Mouse (Mus musculus) midbrain, embryonic 11.5 days (tissue): ENCODE measurements around the gene Stard5. TPM values are rescaled to one million over a fixed set of nuclear protein-coding genes. Genes with fewer than 3 reads are reported as not detected.

Experiments
- ATAC-seq: fragments of 200-750 bp; cut with Nextera tagmentation; 2 replicates; pipeline ENCODE4 v1.8.0; 2017; ENCODE audit warnings: moderate TSS enrichment, moderate library complexity; ENCODE audit not compliant: low FRiP score
- DNase-seq: peaks from one replicate; pipeline ENCODE4 v3.0.0; 2015; ENCODE audit warnings: low spot score; ENCODE audit errors: missing footprints
- H3K27ac ChIP-seq: fragments of 300-500 bp; sonication (generic); 2 replicates; pipeline ENCODE4 v1.5.1; 2014; ENCODE audit warnings: low read depth, low read length
- H3K27me3 ChIP-seq: fragments of 300-500 bp; sonication (generic); 2 replicates; pipeline ENCODE4 v1.6.1; 2014; ENCODE audit warnings: mild to moderate bottlenecking, low read length, moderate library complexity, mixed read lengths; ENCODE audit not compliant: control insufficient read depth, insufficient read depth
- H3K36me3 ChIP-seq: fragments of 300-500 bp; sonication (generic); 2 replicates; pipeline ENCODE4 v1.6.1; 2014; ENCODE audit warnings: mild to moderate bottlenecking, low read length, moderate library complexity, mixed read lengths; ENCODE audit not compliant: control insufficient read depth, insufficient read depth
- H3K4me1 ChIP-seq: fragments of 300-500 bp; sonication (generic); 2 replicates; pipeline ENCODE4 v1.6.1; 2014; ENCODE audit warnings: low read length; ENCODE audit not compliant: control insufficient read depth, insufficient read depth
- H3K4me2 ChIP-seq: fragments of 300-500 bp; sonication (generic); 2 replicates; pipeline ENCODE4 v1.6.1; 2014; ENCODE audit warnings: mild to moderate bottlenecking, moderate library complexity
- H3K4me3 ChIP-seq: fragments of 300-500 bp; sonication (generic); 2 replicates; pipeline ENCODE4 v1.5.1; 2014; ENCODE audit warnings: low read depth, low read length
- H3K9ac ChIP-seq: fragments of 300-500 bp; sonication (generic); 2 replicates; pipeline ENCODE4 v1.6.1; 2014; ENCODE audit warnings: low read length
- H3K9me3 ChIP-seq: fragments of 300-500 bp; sonication (generic); 2 replicates; pipeline ENCODE4 v1.6.1; 2016; ENCODE audit warnings: low read length; ENCODE audit not compliant: control insufficient read depth
- WGBS: fragments of 180-500 bp; shearing (Covaris S2); extraction: QIAGEN DNeasy Blood & Tissue Kit; methylation state at CpG from one replicate; pipeline ENCODE4 v1.1.7; 2014; 5-methylcytosine and 5-hydroxymethylcytosine counted together
- polyA plus RNA-seq: library from polyadenylated mRNA; unstranded; fragments of >200 nt; fragmentation: Nextera tagmentation; extraction: Ambion mirVana; gene quantifications from 2 replicates; pipeline ENCODE4 v1.2.1, GENCODE M21; 2014

Stard5 gene
- polyA plus RNA-seq, 1 experiment from 2014 or later = 13.2 TPM

DNA sequence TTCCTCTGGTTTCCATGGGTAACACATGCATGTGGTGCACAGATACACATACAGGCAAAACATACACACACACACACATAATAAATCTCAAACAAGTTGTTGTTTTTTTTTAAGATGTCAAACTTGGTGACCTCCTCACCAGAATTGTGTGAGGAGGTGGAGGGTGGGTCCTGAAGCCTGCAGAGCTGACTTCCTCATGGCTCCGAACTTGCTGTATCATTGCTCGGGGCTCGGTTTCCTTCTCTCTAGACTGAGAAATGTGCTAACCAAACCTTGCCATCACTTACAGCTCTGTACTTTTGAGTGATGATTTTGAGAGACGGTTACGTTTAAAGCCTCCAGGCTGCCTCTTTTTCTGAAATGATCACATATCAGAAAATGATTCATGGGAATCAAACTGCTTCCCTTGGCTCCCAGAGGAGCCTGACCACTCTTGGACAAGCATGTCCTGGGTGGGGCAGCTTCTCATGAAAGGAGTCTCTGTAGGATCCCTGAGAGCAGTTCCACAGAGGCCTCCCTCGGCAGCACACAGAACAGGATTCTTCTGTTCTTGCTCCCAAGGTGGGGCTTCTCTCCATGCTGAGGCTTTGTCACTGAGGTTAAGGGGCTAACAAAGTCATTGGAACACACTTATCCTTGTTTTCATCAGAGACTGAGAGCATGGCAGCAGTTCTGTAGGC lies 67.4 kb downstream of the Stard5 start:
- no peaks in the 10 kb centered on the region for H3K9me3 ChIP-seq
- no peak overlapping the region for H3K9ac ChIP-seq
- peak; percentile 44 for DNase-seq
- no peak for ATAC-seq
- WGBS = 88% methylated on average over 6 of the region's 6 CpGs
- no peaks in the 10 kb centered on the region; the same call in 1 of the 2 replicates for H3K4me1 ChIP-seq
- no peak overlapping the region for H3K4me2 ChIP-seq
- H3K27ac ChIP-seq = no peak overlapping the region
- no peak overlapping the region for H3K4me3 ChIP-seq
- no peaks in the 10 kb centered on the region for H3K27me3 ChIP-seq
- H3K36me3 ChIP-seq = no peaks in the 10 kb centered on the region

Other genes with a start within 250 kb of the Stard5 start
- gene Tmc3, start 47.0 kb upstream of the Stard5 start, polyA plus RNA-seq = 0.72 and 0.86 TPM in 2 replicates
- gene Il16, start 113.8 kb downstream of the Stard5 start, polyA plus RNA-seq = 1.0 and 1.1 TPM in 2 replicates
- gene Cfap161, start 162.9 kb downstream of the Stard5 start, polyA plus RNA-seq = not detected in 2 replicates